Mouse (Mus musculus) myocyte (in vitro differentiated cells): ENCODE data around the gene Rabgap1l. TPM values are rescaled to one million over a fixed set of nuclear protein-coding genes. Genes with fewer than 3 reads are reported as not detected.

Experiments
- H3K27me3 ChIP-seq: one replicate; pipeline ENCODE4 v1.6.1; 2011; ENCODE audit not compliant: control insufficient read depth, insufficient read depth, insufficient read length
- H3K36me3 ChIP-seq: one replicate; pipeline ENCODE4 v1.6.1; 2011; ENCODE audit not compliant: control insufficient read depth, insufficient read depth
- H3K4me2 ChIP-seq: one replicate; pipeline ENCODE4 v1.6.1; 2011; ENCODE audit warnings: low read depth, control low read depth
- H3K4me3 ChIP-seq: one replicate; pipeline ENCODE4 v1.5.1; 2011; ENCODE audit warnings: mild to moderate bottlenecking, control low read depth, moderate library complexity
- H3K79me2 ChIP-seq: one replicate; pipeline ENCODE4 v1.6.1; 2011; ENCODE audit not compliant: control insufficient read depth, insufficient read depth
- H3ac ChIP-seq: one replicate; pipeline ENCODE4 v1.6.1; 2011; ENCODE audit not compliant: control insufficient read depth, insufficient read length
- CEBPB ChIP-seq: IDR thresholded peaks from 2 replicates; pipeline ENCODE4 v1.6.1; 2011; ENCODE audit warnings: mild to moderate bottlenecking, moderate library complexity; ENCODE audit not compliant: poor library complexity, insufficient read depth, severe bottlenecking
- E2F4 ChIP-seq: IDR thresholded peaks from one replicate; pipeline ENCODE4 v1.6.1; 2011; ENCODE audit warnings: mild to moderate bottlenecking, control low read depth, moderate library complexity; ENCODE audit not compliant: insufficient read depth
- MAX ChIP-seq: IDR thresholded peaks from one replicate; pipeline ENCODE4 v1.6.1; 2011; ENCODE audit warnings: low read depth, mild to moderate bottlenecking, control low read depth
- MYOD1 ChIP-seq, 3 experiments: IDR thresholded peaks; one replicate each; pipeline ENCODE4 v1.6.1; 2011; ENCODE audit warnings: control low read depth in 2 of 3, low read depth in 2 of 3, mild to moderate bottlenecking in 2 of 3, moderate library complexity in 1 of 3; ENCODE audit not compliant: insufficient read length in 2 of 3, control insufficient read depth in 1 of 3
- MYOG ChIP-seq, 3 experiments: IDR thresholded peaks; one replicate each; pipeline ENCODE4 v1.6.1; 2011; ENCODE audit warnings: control low read depth in 2 of 3, low read depth in 2 of 3, mild to moderate bottlenecking in 2 of 3; ENCODE audit not compliant: insufficient read length in 2 of 3, control insufficient read depth in 1 of 3, insufficient read depth in 1 of 3
- POLR2A ChIP-seq: IDR thresholded peaks from one replicate; pipeline ENCODE4 v1.6.1; 2011; ENCODE audit warnings: low read depth, mild to moderate bottlenecking, control low read depth, moderate library complexity; ENCODE audit not compliant: insufficient read length
- POLR2AphosphoS2 ChIP-seq: IDR thresholded peaks from one replicate; pipeline ENCODE4 v1.6.1; 2011; ENCODE audit warnings: low read depth, control low read depth; ENCODE audit not compliant: insufficient read length
- REST ChIP-seq: IDR thresholded peaks from one replicate; pipeline ENCODE4 v1.6.1; 2011; ENCODE audit warnings: mild to moderate bottlenecking, control low read depth, moderate library complexity; ENCODE audit not compliant: insufficient read depth, insufficient read length
- SRF ChIP-seq: IDR thresholded peaks from one replicate; pipeline ENCODE4 v1.6.1; 2011; ENCODE audit warnings: low read depth; ENCODE audit not compliant: control insufficient read depth, insufficient read length
- TCF12 ChIP-seq: IDR thresholded peaks from one replicate; pipeline ENCODE4 v1.6.1; 2011; ENCODE audit warnings: mild to moderate bottlenecking, control low read depth; ENCODE audit not compliant: poor library complexity, insufficient read depth, severe bottlenecking
- TCF3 ChIP-seq: IDR thresholded peaks from one replicate; pipeline ENCODE4 v1.6.1; 2011; ENCODE audit warnings: low read depth, control low read depth; ENCODE audit not compliant: insufficient read length
- USF1 ChIP-seq: IDR thresholded peaks from one replicate; pipeline ENCODE4 v1.6.1; 2011; ENCODE audit warnings: low read depth, mild to moderate bottlenecking, control low read depth, moderate library complexity
- polyA plus RNA-seq: library from polyadenylated mRNA; unstranded; fragments of >200 nt; fragmentation: generic; extraction: Trizol; gene quantifications from one replicate; pipeline ENCODE4 v1.2.1, GENCODE M21; 2012; ENCODE audit warnings: missing spikeins

Rabgap1l gene
- polyA plus RNA-seq, 1 experiment, result 6.3 TPM

DNA sequence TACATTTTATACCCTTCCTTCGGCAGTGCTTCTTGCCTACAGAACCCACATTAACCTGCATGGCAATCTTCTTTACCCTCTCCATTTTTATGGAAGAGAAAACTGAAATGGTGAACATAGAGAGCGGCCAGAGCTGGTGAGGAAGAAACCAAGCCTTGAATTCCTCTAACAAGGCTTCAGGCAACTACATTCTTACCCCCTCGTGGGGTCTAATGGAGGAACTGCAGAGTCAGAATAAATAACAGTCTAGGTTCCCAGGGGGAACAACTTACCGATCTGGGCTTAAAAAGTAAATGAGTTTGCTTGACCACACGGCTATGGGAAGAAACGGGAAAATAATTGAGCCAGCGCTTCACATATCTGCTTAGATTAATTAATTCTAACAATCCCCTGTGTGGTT, 463.2 kb downstream of the Rabgap1l start:
- no peak for TF ChIP-seq USF1
- TF ChIP-seq MYOD1 (IDR thresholded peaks at IDR 0.05; ENCODE audit: control insufficient read depth in 1 of 3, insufficient read length in 2 of 3, low read depth in 2 of 3), result no peak
- TF ChIP-seq E2F4, result no peak
- no peak for TF ChIP-seq POLR2A
- TF ChIP-seq TCF3, result no peak
- no peak for TF ChIP-seq CEBPB
- TF ChIP-seq TCF12, result no peak
- no peak for TF ChIP-seq POLR2AphosphoS2
- no peak for TF ChIP-seq MAX
- TF ChIP-seq SRF, result no peak
- no peak for TF ChIP-seq MYOG (IDR thresholded peaks at IDR 0.05; ENCODE audit: control insufficient read depth in 1 of 3, insufficient read depth in 1 of 3, insufficient read length in 2 of 3, low read depth in 2 of 3)
- no peak for TF ChIP-seq REST
- H3K4me3 ChIP-seq, result no peak overlapping the region
- H3K4me2 ChIP-seq, result no peak overlapping the region
- no peak overlapping the region for H3ac ChIP-seq
- no peaks in the 10 kb centered on the region for H3K36me3 ChIP-seq
- no peaks in the 10 kb centered on the region for H3K27me3 ChIP-seq
- H3K79me2 ChIP-seq, result no peaks in the 10 kb centered on the region

DNA sequence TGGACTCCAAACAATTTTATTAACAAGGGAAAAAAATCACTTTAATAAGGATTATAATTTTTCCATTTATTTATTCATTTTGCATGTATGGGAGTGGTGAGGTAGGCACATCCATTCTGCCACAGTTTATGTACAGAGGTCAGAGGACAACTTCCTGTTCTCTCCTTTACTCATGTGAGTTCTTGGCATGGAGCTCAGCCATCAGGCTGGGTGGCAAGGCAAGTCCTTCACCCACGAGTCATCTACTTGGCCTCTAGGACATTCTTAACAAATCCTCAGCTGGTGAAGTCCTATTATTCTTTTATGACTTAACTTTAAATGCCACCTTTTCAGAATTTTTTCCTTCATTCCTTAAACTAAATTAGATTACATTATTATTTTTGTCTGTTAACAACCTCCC, 465.5 kb downstream of the Rabgap1l start:
- Histone ChIP-seq H3K4me2 (no peak overlapping the region), H3K79me2 (no peaks in the 10 kb centered on the region), H3ac (no peak overlapping the region), H3K36me3 (no peaks in the 10 kb centered on the region), H3K4me3 (no peak overlapping the region), H3K27me3 (no peaks in the 10 kb centered on the region)
- TF ChIP-seq TCF3 (no peak), MYOG (IDR thresholded peaks at IDR 0.05; ENCODE audit: control insufficient read depth in 1 of 3, insufficient read depth in 1 of 3, insufficient read length in 2 of 3, low read depth in 2 of 3) (no peak), CEBPB (no peak), SRF (no peak), E2F4 (no peak), MAX (no peak), MYOD1 (IDR thresholded peaks at IDR 0.05; ENCODE audit: control insufficient read depth in 1 of 3, insufficient read length in 2 of 3, low read depth in 2 of 3) (no peak), USF1 (no peak), TCF12 (no peak)

DNA sequence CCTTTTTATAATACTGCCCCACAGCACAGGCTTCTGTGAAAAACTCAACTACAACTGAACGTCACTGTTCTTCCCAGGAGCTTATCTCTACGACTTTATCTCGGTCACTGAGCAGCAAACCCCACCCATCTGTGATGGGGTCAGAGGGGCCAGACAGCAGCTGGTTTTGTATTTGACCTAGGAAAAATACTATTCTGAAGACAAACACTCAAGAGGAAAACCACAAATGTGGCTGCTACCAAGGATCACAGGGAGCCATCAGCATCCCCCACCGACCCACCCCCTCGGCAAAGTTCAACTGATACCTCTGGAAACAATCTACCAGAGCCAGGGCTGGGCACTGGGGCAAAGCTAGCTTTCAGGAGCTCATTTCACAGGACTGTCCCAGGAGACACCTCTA, 467.5 kb downstream of the Rabgap1l start:
- no peak overlapping the region for H3ac ChIP-seq
- H3K4me2 ChIP-seq, result no peak overlapping the region
- no peaks in the 10 kb centered on the region for H3K79me2 ChIP-seq
- no peak for TF ChIP-seq MYOD1 (IDR thresholded peaks at IDR 0.05; ENCODE audit: control insufficient read depth in 1 of 3, insufficient read length in 2 of 3, low read depth in 2 of 3)
- no peak for TF ChIP-seq USF1
- TF ChIP-seq CEBPB, result no peak
- no peaks in the 10 kb centered on the region for H3K36me3 ChIP-seq
- no peaks in the 10 kb centered on the region for H3K27me3 ChIP-seq
- no peak overlapping the region for H3K4me3 ChIP-seq

DNA sequence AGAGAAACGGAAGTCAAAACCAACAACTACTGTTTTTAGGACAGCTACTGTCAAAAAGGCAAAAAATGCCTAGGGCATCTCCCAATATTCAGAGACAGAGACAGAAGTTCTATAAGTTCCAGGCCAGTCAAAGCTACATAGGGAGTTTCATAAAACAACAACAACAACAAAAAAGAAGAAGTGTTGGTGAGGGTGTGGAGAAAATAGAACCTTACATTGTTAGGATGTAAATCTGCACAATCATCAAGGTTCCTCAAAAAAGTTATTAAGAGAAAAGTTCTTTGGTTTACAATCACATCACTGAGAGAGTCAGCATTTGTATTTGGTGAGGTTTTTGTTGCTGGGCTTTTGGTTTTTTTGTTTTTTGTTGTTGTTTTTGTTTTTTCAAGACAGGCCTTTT, 472.3 kb downstream of the Rabgap1l start:
- H3ac ChIP-seq, result no peak overlapping the region
- no peaks in the 10 kb centered on the region for H3K79me2 ChIP-seq
- no peak overlapping the region for H3K4me3 ChIP-seq
- H3K36me3 ChIP-seq, result no peaks in the 10 kb centered on the region
- H3K27me3 ChIP-seq, result no peaks in the 10 kb centered on the region
- H3K4me2 ChIP-seq, result no peak overlapping the region
- TF ChIP-seq POLR2A, result no peak
- TF ChIP-seq CEBPB, result no peak
- no peak for TF ChIP-seq E2F4
- TF ChIP-seq MYOD1 (IDR thresholded peaks at IDR 0.05; ENCODE audit: control insufficient read depth in 1 of 3, insufficient read length in 2 of 3, low read depth in 2 of 3), result no peak
- TF ChIP-seq USF1, result no peak
- no peak for TF ChIP-seq MYOG (IDR thresholded peaks at IDR 0.05; ENCODE audit: control insufficient read depth in 1 of 3, insufficient read depth in 1 of 3, insufficient read length in 2 of 3, low read depth in 2 of 3)
- TF ChIP-seq REST, result no peak
- no peak for TF ChIP-seq MAX
- TF ChIP-seq TCF3, result no peak
- TF ChIP-seq POLR2AphosphoS2, result no peak
- TF ChIP-seq SRF, result no peak
- no peak for TF ChIP-seq TCF12

DNA sequence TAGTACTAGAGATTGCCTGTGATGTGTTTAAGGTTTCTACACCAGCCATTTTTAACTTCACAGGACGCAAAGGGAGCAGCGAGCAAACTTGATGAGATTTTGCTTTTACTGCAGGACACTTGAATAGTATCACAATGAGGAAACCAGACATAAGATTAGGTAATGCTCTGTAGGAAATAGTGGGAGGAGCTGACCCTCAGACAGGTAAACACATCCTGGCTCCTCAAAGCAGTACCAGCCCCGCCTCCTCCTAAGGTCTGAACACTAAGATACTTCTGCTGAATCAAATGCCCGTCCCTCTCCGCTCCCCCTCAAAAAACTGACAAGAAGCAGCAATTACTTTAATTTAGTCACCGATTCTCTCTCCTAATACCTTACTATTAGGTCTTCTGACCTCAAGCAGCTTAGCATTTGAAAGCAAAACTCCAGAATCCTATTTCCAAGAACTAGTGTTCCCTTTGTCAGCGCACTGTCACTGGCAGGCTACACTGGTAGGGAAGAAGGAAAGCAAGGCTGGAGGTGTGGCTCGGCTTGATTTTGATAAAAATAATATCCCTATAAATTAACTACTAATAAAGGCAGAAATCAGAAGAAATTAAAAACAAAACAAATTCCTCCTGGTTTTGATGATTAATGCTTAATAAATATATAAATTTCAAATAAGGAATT, 474.8 kb downstream of the Rabgap1l start:
- no peaks in the 10 kb centered on the region for H3K79me2 ChIP-seq
- H3ac ChIP-seq, result no peak overlapping the region
- H3K36me3 ChIP-seq, result no peaks in the 10 kb centered on the region
- H3K4me3 ChIP-seq, result no peak overlapping the region
- no peaks in the 10 kb centered on the region for H3K27me3 ChIP-seq
- no peak overlapping the region for H3K4me2 ChIP-seq
- TF ChIP-seq TCF3 (no peak), SRF (no peak), MYOG (IDR thresholded peaks at IDR 0.05; ENCODE audit: control insufficient read depth in 1 of 3, insufficient read depth in 1 of 3, insufficient read length in 2 of 3, low read depth in 2 of 3) (no peak), MYOD1 (IDR thresholded peaks at IDR 0.05; ENCODE audit: control insufficient read depth in 1 of 3, insufficient read length in 2 of 3, low read depth in 2 of 3) (no peak), REST (no peak), MAX (no peak), E2F4 (no peak), TCF12 (no peak), CEBPB (no peak), POLR2AphosphoS2 (no peak), POLR2A (no peak), USF1 (no peak)
